Mouse (Mus musculus): ENCODE data around the gene Ppp1r16b.

DNA sequence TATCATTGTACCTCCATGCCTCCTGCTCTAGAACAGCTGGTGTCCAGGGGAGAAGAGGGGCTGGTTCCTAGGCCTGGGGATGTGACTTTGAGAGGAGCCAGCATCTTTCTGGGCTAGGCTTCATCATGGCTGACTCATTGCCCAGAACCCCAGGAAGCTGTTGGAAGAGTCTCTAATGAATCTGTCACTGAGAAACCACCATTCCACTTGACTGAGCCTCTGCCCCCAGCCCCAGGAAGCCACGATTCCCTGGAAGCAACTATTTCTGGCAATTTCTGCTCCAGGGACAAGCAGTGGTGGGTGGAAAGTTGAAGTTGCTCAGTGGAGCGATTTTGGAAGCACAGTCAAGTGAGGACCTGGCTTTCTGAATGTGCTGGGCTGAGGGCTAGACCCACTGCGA, 65.7 kb downstream of the Ppp1r16b start:
- TF ChIP-seq CTCF (IDR thresholded peaks at IDR 0.05) (no peak), EP300 (IDR thresholded peaks at IDR 0.05) (no peak)
